Mouse (Mus musculus): ENCODE results near the gene Synpo2. TPM values are rescaled to one million over a fixed set of nuclear protein-coding genes. Genes with fewer than 3 reads are reported as not detected.
"Not testable (repeated sequence)": the region's sequence is repeated elsewhere in the genome, so short reads cannot be mapped to it uniquely, and the experiment has no call there.

Synpo2 gene
- polyA plus RNA-seq, 1 experiment = 0.02 TPM

- no peaks in the 10 kb centered on the region for H3K27me3 ChIP-seq (replicated peaks)
- H3K4me3 ChIP-seq (replicated peaks) = no peak overlapping the region
- H3K4me1 ChIP-seq = no peaks in the 10 kb centered on the region
- no peaks in the 10 kb centered on the region for H3K9me3 ChIP-seq
- no peaks in the 10 kb centered on the region for H3K36me3 ChIP-seq (replicated peaks; ENCODE audit: low read length)
- no peak for TF ChIP-seq FLI1 (IDR thresholded peaks at IDR 0.05; ENCODE audit: low read length)
- no peak for TF ChIP-seq GATA1 (IDR thresholded peaks at IDR 0.05; ENCODE audit: borderline replicate concordance, low read length)
Observed at GRCm38 (mm10) chr3:123128091-123128490, 107.9 kb downstream of the Synpo2 start.

- H3K4me3 ChIP-seq (replicated peaks); H3K27me3 ChIP-seq (replicated peaks); H3K4me1 ChIP-seq; H3K9me3 ChIP-seq; H3K36me3 ChIP-seq (replicated peaks; ENCODE audit: low read length): not testable (repeated sequence)
Observed at GRCm38 (mm10) chr3:123126741-123127140, 109.2 kb downstream of the Synpo2 start.

- H3K4me1 ChIP-seq = peaks cover 4% of the 10 kb centered on the region
- TF ChIP-seq GATA1 (IDR thresholded peaks at IDR 0.05; ENCODE audit: borderline replicate concordance, low read length) (no peak), FLI1 (IDR thresholded peaks at IDR 0.05; ENCODE audit: low read length) (no peak)
- no peaks in the 10 kb centered on the region for H3K36me3 ChIP-seq (replicated peaks; ENCODE audit: low read length)
- no peaks in the 10 kb centered on the region for H3K27me3 ChIP-seq (replicated peaks)
- H3K9me3 ChIP-seq = no peaks in the 10 kb centered on the region
- H3K4me3 ChIP-seq (replicated peaks) = no peak overlapping the region
Observed at GRCm38 (mm10) chr3:123123817-123124216, 112.1 kb downstream of the Synpo2 start.

GRCm38 (mm10) chr3:123122151-123123030 is 113.6 kb downstream of the Synpo2 start:
- no peaks in the 10 kb centered on the region for H3K27me3 ChIP-seq (replicated peaks)
- TF ChIP-seq GATA1 (IDR thresholded peaks at IDR 0.05; ENCODE audit: borderline replicate concordance, low read length) (no peak), FLI1 (IDR thresholded peaks at IDR 0.05; ENCODE audit: low read length) (no peak)
- H3K4me1 ChIP-seq = peaks cover 4% of the 10 kb centered on the region
- no peak overlapping the region for H3K4me3 ChIP-seq (replicated peaks)
- no peaks in the 10 kb centered on the region for H3K36me3 ChIP-seq (replicated peaks; ENCODE audit: low read length)
- H3K9me3 ChIP-seq = no peaks in the 10 kb centered on the region

GRCm38 (mm10) chr3:123116903-123117302 is 119.0 kb downstream of the Synpo2 start:
- H3K4me1 ChIP-seq = peaks cover 16% of the 10 kb centered on the region
- no peak for TF ChIP-seq FLI1 (IDR thresholded peaks at IDR 0.05; ENCODE audit: low read length)
- no peak for TF ChIP-seq GATA1 (IDR thresholded peaks at IDR 0.05; ENCODE audit: borderline replicate concordance, low read length)
- peak overlapping the region; percentile 76 for H3K4me3 ChIP-seq (replicated peaks)
- H3K27me3 ChIP-seq (replicated peaks) = peaks cover 7% of the 10 kb centered on the region
- peaks cover 22% of the 10 kb centered on the region for H3K9me3 ChIP-seq
- H3K36me3 ChIP-seq (replicated peaks; ENCODE audit: low read length) = no peaks in the 10 kb centered on the region

GRCm38 (mm10) chr3:123115770-123116527 is 120.0 kb downstream of the Synpo2 start:
- Histone ChIP-seq H3K4me1 (peaks cover 12% of the 10 kb centered on the region), H3K36me3 (replicated peaks; ENCODE audit: low read length) (no peaks in the 10 kb centered on the region), H3K4me3 (replicated peaks) (peak overlapping the region; percentile 62), H3K9me3 (peaks cover 22% of the 10 kb centered on the region), H3K27me3 (replicated peaks) (peaks cover 7% of the 10 kb centered on the region)
- no peak for TF ChIP-seq FLI1 (IDR thresholded peaks at IDR 0.05; ENCODE audit: low read length)
- TF ChIP-seq GATA1 (IDR thresholded peaks at IDR 0.05; ENCODE audit: borderline replicate concordance, low read length) = no peak

- no peak for TF ChIP-seq GATA1 (IDR thresholded peaks at IDR 0.05; ENCODE audit: borderline replicate concordance, low read length)
- TF ChIP-seq FLI1 (IDR thresholded peaks at IDR 0.05; ENCODE audit: low read length) = no peak
- Histone ChIP-seq H3K9me3 (peaks cover 22% of the 10 kb centered on the region), H3K4me3 (replicated peaks) (no peak overlapping the region), H3K27me3 (replicated peaks) (peaks cover 7% of the 10 kb centered on the region), H3K36me3 (replicated peaks; ENCODE audit: low read length) (no peaks in the 10 kb centered on the region), H3K4me1 (peaks cover 12% of the 10 kb centered on the region)
Observed at GRCm38 (mm10) chr3:123114001-123114635, 121.8 kb downstream of the Synpo2 start.

GRCm38 (mm10) chr3:123112781-123113180 is 123.2 kb downstream of the Synpo2 start:
- Histone ChIP-seq H3K27me3 (replicated peaks) (peaks cover 9% of the 10 kb centered on the region), H3K4me3 (replicated peaks) (no peak overlapping the region), H3K9me3 (peaks cover 22% of the 10 kb centered on the region), H3K4me1 (peaks cover 12% of the 10 kb centered on the region), H3K36me3 (replicated peaks; ENCODE audit: low read length) (no peaks in the 10 kb centered on the region)
- no peak for TF ChIP-seq GATA1 (IDR thresholded peaks at IDR 0.05; ENCODE audit: borderline replicate concordance, low read length)
- no peak for TF ChIP-seq FLI1 (IDR thresholded peaks at IDR 0.05; ENCODE audit: low read length)

- no peak for TF ChIP-seq FLI1 (IDR thresholded peaks at IDR 0.05; ENCODE audit: low read length)
- TF ChIP-seq GATA1 (IDR thresholded peaks at IDR 0.05; ENCODE audit: borderline replicate concordance, low read length) = no peak
- no peaks in the 10 kb centered on the region for H3K36me3 ChIP-seq (replicated peaks; ENCODE audit: low read length)
- no peak overlapping the region for H3K4me3 ChIP-seq (replicated peaks)
- H3K9me3 ChIP-seq = peaks cover 22% of the 10 kb centered on the region
- peaks cover 4% of the 10 kb centered on the region for H3K27me3 ChIP-seq (replicated peaks)
- peaks cover 5% of the 10 kb centered on the region; the same call in 1 of the 2 replicates for H3K4me1 ChIP-seq
Observed at GRCm38 (mm10) chr3:123111071-123111711, 124.8 kb downstream of the Synpo2 start.
